Mouse (Mus musculus) urinary bladder, postnatal 10 days (tissue): Measurements from ENCODE around the gene Trove2.
A peak's percentile ranks its signal among the peaks of the same experiment; 100 is the strongest.

Source experiments
- DNase-seq: peaks from one replicate; pipeline ENCODE4 v3.0.0; 2022; ENCODE audit warnings: low spot score

Trove2 gene

DNA sequence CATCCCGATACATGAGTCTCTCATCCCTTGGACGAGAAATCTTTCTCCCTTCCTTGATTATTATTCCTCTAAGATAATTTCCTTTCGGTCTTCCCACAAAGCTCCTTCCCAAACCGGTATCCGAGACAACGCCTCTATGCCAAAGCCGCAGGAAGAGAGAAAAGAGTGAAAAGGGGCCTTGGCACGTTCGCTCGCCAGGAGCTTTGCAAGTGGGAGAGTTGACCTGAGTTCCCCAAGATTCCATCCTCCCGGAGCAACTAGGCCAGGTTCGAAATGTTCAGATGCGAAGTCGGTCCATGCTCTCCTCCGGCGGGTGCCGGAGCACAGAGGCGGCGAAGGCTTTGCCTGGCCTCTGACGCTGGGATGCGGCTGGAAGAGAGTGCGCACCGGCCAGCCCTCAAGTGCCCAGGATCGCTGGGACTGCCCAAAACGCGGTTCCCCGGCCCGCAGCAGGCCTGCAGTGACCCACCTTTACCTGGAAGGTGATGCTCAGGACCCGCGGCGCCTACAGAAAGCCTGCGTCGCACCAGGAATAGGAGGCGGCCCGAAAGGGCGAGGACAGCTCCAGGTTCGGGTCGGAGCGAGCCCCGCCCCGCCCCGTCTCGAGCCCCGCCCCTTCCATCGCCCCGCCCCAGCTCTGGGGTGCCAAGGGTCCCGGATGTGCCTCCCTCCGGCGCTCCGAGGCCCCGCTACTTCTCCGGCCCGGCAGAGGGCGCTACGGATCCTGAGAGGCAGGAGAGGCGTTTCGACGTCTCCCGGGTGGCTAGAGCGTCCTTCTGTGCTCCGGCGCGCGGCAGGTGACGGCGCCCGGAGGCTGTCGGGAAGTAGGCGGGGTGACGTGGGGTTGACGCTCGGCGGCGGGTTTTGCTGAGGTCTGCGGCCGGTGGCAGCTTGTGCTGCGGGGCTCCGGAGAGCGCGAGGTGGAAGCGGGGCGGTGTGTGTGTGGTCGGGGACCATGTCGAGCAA lies at the start of gene Trove2, which contains the start of gene Uchl5:
TSS of gene Trove2 (minus strand) at position 623 of the 966 bp plus-strand sequence.
TSS of gene Uchl5 (plus strand) at position 827 of the 966 bp plus-strand sequence.
- DNase-seq, result peak; percentile 95

DNA sequence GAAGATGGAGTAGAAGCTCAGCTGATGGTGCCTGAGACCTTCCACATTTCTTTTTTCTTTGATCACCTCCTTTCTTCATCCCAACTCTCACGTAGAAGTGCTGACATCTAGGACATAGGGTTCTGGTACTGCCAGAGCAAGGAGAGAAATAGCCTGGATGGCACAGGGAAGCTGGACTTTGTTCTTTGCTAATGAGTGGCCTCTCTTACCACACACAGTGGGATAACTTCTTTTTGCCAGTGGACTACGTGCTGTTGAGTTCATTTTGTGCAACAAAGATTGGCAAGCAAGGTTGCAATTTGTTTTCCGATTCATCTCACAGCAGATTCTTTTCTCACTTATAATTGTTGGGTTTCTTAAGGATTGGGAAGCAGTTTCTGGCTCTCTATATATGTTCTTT lies 45.8 kb upstream of the Trove2 start:
- DNase-seq, result no peak

DNA sequence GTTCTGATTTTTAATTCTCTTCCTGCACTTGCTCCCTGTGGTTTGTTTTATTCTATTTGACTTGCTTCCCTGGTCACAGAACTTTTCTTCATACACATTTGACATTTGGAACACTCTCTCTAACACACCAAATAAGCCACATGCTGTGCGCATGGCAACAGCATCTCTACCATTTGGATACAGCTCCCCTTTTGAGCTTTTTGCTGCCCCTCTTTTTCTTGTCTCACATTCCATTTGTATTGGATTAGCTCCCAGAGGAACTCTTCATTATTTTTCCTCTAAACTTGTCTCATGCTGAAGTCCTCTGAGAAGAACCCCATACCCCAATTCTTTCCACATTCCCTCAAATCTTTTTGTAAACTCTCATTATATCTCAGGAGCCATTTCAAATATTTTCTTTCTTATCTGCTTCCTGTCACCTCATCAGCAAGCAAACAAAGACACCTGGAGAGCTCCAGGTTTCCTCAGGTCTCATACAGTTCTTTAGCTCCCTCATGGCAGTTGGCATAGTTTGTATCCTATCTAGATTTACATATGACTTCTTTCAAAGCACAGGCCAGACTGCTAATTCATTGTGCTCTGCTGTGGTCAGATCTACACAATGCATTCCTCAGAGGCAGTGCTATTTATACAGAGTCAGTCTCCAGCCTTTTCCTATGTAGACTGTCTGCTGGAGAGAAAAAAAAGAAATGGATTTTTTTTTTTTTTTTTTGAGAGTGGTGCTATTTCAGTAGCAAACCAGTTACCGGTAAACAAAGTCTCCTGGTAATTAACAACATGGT lies 43.4 kb upstream of the Trove2 start:
- no peak for DNase-seq

DNA sequence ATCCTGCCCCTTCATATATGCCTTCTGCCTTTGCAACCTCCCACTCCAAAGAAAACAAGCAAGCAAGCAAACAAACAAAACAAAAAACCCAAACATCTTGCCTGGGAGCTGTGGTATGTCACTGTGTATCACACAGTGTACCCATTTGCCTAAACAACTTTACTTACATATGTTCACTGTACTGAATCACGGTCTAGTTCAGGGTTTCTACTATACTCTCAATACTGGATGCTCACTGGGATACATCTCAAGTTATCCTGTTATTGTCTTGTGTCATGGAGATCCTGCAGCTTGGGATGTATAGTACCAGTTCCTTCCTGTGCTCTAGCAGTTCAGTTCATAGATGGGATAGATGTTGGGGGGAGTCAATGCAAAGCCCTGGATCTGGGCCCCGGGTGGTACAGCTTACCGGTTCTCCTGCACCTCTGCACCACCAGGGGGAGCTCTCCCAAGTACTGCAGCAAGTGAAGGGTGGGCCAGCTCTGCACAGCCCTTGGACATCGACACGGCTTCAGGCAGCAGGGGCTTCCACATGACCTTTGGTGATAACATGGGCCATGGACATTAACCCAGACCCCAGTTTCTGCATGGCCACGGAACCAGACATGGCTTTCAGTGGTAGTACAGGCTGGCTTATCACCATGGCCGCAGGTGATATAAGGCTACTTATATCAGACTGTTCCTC lies 37.0 kb upstream of the Trove2 start:
- DNase-seq, result peak; percentile 38

DNA sequence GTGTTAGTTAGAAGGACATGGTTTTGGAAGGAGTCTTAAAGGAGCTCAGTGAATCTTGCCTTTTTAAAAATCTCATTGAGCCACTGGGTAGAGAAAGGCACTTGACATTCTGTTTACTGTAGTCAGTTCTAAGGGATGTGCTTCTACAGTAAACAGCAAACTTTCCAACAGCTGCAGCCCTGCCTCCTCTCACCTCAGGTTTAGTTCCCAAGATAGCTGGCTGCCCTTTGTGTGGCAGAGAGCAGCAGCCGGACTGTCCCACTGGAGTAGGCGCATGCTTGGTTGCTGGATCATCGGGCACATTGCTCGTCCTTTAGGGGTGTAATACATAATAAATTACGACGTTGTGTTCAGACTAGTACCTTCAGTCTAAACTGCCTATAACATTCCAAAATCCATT lies 32.2 kb upstream of the Trove2 start:
- no peak for DNase-seq

DNA sequence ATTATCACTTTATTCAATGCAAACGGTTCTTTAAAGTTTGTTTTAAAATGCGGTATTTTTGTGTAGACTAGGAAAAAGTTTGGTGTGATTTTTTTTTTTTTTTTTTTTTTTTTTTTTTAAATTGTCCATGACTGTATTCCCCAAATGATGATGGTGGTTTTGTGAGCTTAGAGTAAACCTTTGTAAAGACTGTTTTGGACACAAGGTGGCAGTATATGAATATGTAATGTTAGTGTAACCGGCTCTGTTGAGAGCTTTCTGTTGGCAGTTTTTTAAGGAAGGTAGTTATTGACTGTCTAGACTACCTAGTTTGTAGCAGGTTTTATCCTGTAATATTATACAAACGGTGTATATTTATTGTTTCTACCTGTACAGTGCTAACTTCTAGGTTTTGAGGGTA lies 26.7 kb upstream of the Trove2 start:
- DNase-seq, result no peak

DNA sequence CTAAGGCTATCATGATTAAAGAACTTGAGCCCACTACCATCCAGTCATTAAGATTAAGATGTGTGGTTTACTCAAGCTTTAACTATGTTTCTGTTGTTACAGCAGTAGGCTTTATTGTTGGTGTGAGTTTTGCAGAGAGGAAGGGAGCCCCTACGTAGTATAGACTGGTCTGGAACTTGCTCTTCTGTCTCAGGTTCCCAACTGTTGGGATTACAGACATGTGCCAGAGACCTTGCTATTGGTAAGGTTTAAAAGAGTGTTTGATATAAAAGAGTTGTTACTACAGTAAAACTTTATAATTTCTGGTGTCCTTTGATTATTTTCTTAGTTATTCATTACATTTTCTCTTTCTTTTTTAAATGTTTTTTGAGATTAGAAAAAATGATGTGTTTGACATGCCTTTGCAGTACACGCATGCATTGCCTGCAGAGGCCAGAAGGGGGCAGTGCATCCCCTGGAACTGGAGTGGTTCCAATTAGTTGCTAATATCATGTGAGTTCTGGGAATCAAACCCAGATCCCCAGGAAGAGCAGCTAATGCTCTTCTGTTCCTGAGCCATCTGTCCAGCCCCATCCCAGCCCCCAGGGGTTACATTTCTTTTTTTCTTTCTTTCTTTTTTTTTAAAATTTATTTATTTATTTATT lies 11.8 kb upstream of the Trove2 start:
- DNase-seq, result no peak

DNA sequence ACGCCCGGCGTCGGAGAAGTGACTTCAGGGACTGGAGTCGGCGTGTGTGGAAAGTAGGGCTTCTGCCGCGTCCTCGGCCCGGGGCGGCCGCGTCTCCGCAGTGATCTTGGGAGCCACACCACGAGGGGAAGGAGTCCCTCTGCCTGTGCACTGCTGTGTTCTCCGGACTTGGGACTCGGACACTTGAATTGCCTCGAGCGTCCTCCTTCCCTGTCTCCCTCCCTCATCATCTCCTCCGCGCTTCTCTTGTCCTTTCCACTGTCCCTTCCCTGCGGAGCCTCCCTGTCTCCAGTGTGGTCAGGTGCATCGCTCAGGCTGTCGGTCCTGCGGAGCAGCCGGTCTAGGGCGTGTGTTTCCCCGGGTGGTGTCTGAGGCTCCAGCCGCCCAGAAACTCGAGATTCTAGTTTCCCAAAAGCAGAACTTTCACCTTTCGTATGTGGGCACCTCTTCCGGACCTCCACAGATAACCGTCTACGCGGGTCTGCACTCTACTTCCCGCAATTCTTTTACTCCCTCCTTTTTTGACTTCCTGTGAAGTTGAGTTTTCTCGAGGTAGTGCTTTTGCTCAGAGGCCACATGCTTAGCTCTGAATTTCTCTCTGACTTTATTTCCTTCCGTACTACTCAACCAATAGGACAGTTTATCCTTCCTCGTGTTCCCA lies 820 bp upstream of the Trove2 start:
- DNase-seq, result no peak

DNA sequence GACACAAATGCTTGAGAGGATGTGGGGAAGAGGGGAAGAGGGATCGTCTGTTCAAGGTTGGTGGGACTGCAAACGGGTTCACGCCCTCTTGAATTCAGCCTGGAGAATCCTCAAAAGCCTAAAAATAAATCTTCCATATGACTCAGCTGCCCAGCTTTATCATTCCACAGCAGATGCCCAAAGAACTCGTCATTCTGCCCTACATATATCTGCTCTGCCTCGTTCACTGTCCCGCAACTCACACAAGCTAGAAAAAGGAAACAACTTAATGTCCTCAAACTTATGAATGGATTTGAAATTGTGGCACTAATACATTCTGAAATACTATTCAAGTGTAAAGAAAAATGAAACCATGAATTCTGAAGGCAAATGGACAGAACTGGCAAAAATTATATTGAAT lies 3.0 kb downstream of the Trove2 start:
- DNase-seq, result no peak

DNA sequence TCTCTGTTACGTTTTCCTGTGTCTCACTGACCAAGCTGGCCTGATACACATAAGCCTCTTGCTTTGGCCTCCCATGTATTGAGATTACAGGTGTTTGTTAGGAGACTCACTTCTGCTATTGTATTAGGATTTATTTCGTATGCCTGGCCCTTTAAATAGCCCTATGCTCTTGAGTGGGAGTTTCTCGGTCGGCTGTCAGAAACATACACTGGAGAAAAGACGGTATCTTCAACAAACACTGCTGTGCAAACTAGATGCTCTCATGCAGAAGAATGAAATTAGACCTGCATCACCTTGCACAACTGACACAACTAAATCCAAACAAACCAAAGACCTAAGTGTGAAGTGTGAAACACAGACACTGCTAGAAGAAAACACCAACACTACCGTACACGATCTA lies 3.8 kb downstream of the Trove2 start:
- DNase-seq, result no peak

DNA sequence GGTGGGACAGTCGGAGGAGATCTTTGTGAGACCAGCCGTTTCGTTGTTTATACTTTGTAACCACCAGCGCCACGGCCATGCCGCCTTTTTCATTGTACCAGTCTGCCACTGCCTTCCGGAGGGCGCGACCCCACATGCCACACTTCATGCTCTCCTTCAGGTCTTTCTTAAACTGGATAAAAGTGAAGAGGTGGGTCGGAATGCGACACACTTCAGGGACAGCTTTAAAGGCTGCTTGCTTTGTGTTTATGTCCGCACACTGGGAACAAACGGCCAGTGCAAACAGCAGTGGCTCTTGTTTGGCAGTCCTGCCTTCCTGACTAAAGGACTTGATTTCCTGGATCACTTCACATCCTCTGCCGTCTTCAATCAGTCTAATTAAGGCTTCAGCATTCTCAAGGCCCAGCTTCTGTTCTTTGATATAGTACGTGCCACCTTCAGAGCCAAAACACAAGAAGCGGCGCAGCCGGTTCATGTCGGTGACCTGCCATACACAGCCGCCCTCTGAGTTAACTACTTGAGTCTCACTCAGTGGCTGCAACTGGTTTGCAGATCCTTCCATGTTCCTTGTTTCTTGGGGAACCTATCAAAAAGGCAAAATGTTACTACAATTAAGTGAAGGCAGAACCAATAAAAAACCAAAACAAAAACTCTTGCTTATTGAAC lies 6.3 kb downstream of the Trove2 start:
- no peak for DNase-seq

DNA sequence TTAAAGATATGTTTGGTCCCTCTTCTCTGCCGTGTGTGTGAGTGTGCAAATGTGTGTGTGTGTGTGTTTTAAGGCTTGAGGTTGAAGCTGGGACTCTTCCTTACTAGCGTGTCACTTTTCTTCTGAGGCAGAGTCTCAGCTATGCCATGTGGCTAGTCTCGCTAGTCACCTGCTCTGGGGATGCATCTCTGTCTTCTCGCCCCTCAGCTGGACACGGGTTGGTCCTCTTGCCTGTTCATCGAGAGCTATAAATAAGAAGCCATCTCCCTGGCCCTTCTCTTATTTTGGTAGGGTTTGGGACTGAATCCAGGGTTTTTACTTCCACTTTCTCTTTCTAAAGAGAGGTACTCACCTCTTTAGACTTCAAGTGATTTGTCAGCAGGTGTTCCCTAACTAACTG lies 10.6 kb downstream of the Trove2 start:
- no peak for DNase-seq

DNA sequence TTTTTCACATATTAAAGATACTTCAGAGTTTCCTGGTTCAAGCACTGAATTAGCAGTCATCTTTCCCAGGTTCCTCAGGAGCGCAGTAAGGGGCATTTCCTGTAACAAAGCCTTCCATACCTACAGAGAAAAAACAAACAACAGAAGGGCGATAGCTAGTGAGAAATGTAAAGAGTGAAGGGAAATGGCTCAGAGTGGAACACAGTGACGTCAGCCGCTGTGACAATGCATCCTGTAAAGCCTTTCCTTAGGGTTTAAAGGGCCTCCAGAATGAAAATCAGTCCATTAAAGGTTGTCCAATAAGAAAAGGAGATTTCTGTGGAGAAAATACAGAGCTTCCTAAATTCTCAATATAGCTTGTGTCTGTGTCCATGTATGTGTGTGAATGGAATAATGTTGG lies 11.1 kb downstream of the Trove2 start:
- no peak for DNase-seq

DNA sequence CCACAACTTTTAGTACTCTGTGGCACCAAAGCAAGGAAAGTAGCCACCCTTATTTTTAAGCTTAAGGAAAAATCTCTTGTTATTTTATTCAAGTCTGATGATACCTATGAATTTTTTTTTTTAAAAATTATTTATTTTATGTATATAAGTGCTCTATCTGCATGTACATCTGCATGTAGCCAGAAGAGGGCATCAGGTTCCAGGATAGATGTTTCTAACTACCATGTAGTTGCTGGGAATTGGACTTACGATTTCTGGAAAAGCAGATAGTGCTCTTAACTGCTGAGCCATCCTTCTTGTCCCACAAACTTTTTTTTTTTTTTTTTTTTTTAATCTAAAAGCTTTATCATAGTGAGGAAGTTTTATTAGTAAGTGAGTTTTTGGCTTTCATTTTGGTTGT lies 12.4 kb downstream of the Trove2 start:
- no peak for DNase-seq

DNA sequence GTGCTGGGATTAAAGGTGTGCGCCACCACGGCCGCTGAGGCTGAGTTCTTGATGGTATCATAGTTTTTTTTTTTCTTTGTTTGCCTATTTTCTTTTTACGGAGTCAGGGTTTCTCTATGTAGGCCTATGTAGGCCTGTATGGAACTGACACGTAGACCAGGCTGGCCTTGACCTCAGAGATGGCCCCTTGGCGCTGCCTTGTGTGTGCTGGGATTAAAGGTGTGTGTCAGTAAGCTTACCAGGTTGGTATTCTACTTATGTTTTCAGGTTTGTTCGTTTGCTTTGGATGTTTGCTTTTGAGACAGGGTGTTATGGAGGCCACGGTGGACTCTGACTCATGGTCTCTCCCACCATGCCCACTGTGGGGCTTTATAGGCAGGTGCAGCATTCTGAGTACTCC lies 14.7 kb downstream of the Trove2 start:
- no peak for DNase-seq

DNA sequence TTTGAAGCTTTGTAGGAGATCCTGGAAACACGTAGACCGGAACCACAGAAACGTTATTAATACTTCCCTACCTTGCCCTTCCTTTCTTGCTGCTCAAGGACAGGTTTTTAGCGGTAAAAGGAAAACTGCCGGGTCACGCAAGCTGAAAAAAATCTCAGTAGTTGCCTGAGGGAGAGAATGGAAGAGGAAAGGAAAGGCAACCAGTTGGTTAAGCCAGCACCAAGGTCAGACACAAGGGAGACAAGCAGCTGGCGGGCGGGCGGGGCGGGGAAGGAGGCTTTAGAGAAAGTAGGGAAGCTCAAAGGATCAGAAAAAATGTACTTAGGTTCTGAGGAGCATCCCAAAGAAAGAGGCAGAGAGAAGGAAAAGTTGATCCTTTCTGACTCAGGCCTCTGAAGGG lies 31.0 kb downstream of the Trove2 start:
- DNase-seq, result no peak

DNA sequence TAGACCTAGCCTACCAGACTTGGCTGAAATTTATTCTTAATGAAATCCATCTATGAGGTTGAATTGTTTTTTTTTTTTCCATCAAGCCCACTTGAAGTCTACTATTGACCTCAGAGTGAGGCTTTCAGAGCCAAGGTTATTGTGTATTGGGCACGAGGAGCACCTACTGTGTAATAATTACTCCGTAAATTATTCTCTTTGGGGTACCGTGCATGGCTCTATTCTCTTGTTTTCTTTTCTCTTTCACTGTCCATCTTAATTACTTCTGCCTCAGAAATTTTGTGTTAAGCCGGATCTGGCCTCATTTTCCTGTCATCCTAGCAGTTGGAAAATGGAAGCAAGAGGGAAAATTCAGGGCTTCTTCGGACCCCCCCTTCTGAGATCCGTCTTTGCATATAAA lies 34.7 kb downstream of the Trove2 start:
- no peak for DNase-seq

DNA sequence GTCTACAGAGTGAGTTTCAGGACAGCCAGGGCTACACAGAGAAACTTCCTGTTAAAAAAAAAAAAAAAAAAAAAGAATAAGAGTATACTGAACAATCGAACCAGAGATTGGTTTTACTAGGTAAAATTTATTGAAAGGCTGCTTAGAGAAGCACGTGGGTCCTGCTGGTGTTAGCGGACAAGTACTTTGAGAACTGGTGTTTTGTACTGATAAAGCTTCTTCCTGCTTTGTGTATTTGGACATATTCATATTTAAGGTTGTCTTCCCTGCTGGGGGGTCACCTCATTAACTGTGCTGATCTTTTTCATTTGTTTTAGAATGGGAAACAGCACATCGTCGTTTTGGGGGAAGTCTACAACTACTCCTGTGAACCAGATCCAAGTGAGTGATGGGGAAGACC lies 35.5 kb downstream of the Trove2 start:
- no peak for DNase-seq

DNA sequence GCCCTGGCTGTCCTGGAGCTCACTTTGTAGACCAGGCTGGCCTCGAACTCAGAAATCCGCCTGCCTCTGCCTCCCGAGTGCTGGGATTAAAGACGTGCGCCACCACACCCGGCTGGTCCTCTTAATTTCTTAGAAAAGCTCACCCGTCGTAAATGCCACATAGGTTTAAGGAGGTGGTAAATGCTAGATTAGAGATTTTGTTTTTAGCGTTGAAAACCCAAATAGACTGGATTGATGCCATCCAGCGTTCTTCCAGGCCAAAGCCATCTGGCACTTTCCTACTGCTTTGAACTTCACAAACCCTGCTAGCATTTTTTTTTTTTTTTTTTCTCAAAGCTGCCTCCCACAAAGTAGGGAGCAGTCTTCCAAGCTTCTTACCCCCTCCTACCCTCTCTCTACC lies 36.3 kb downstream of the Trove2 start:
- DNase-seq, result no peak

DNA sequence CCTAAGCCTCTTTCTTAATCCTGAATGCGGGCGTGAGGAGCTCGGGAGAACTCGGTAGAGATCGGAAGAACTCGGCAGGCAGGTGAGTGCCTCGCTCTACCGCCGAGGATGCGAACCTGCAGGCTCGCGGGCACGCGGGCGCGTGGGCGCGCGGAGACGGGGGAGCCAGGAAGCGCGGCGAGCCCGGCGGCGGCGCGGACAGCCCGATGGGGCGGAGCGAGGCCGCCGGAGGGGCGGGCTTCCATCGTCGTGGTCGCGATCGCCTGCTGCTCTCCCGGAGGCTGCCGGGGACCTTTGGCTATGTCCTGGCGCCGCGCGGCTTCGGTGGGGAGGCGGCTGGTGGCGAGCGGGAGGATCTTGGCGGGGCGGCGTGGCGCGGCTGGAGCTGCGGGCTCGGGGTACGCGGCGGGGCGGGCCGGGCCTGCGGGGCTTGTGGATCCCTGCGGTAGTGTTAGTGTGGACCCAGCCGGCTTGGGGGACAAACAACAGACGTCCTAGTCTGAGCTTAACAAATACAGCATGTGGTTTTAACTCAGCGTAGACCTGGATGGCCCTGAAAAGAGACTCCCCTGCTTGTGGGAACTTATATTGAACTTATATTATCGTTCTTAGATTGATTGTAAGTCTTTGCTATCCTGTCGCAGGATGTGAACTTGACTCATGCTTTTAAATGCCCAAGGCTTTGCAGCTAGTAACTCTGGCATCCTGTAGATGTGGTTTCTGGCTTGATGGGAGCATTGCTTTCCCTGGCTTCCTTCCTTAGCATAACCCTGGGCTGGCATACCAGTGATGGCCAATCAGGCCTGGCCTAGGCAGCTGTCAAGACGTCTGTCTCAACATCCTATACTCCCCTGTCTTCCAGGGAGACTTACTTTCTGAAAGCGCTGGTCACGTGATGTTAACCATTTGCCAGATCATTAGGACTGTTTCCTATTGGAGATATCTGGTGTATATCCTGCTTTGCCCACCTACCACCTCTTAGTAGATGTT lies 37.2 kb downstream of the Trove2 start:
- peak; percentile 36 for DNase-seq
